Mouse (Mus musculus): Measurements from ENCODE around the gene Lama4.

Gene Lama4

GRCm38 (mm10) chr10:39158306-39158705 is 193.0 kb downstream of the Lama4 start:
- DNase-seq (ENCODE audit: low spot score), result no peak
